Mouse (Mus musculus): Measurements from ENCODE around the gene Auh.

The Auh gene

GRCm38 (mm10) chr13:52875541-52876325 lies 53.7 kb downstream of the Auh start:
- no peak for DNase-seq

GRCm38 (mm10) chr13:52875089-52875488 lies 54.4 kb downstream of the Auh start:
- no peak for DNase-seq

- DNase-seq = no peak
Observed at GRCm38 (mm10) chr13:52874338-52874737, 55.1 kb downstream of the Auh start.

DNA sequence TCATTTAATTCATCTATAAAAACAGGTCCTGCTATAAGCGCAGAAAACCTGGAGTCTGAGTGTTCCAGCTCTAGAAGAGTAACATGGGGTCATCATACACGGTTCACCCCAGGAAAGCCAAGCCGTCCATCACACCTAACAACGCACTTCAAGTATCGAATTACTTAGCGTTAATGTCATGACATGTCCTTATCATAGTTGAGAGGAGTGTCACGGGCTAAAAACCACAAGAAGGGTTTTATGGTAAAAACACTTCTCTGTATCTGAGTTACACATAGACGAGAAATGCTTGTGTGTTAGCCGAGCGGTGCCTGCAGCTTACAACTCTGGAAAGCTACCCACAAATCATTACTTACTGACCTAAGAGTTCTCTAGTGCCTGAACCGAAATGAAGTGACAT lies 55.6 kb downstream of the Auh start:
- no peak for DNase-seq

- no peak for DNase-seq
Observed at GRCm38 (mm10) chr13:52866005-52866792, 63.3 kb downstream of the Auh start.

- DNase-seq = no peak
Observed at GRCm38 (mm10) chr13:52863436-52863835, 66.0 kb downstream of the Auh start.

GRCm38 (mm10) chr13:52860006-52860685 lies 69.3 kb downstream of the Auh start:
- no peak for DNase-seq

DNA sequence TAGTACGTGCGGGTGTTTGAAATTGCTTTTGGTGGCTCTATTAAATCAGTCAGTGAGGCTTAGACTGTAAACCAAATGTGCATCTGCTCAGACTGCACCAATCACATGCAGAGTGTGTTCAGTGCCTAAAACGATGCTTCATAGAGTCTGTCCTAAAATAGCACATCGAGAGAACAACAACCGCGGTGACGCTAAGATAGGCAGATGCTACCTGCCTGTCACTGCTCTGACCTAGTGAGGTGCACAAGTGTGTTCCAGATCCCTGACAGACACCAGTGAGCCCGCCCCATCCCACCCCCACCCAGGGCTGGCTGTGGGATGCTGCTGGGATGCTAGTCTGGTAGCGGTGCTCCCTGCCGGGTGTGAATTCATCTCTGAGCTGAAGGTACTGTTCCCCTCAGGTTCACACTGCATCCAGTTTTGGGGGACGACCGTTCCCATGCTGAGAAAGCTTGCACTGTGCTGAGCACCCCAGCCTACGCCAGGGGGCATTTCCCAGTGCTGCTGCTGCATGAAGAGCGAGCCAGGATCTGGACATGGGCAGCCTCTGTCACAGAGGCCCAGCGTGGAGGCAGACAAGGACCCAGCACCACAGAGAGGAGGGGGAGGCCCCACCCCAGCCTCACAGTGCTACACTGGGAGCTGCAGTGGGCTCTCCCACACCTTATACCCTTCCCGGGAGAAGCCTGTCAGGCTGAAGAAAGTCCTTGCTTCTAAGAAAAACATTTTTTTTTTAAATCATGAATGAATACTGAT lies 70.2 kb downstream of the Auh start:
- DNase-seq = no peak

GRCm38 (mm10) chr13:52858373-52858772 lies 71.1 kb downstream of the Auh start:
- no peak for DNase-seq

- no peak for DNase-seq
Observed at GRCm38 (mm10) chr13:52857781-52858180, 71.7 kb downstream of the Auh start.

DNA sequence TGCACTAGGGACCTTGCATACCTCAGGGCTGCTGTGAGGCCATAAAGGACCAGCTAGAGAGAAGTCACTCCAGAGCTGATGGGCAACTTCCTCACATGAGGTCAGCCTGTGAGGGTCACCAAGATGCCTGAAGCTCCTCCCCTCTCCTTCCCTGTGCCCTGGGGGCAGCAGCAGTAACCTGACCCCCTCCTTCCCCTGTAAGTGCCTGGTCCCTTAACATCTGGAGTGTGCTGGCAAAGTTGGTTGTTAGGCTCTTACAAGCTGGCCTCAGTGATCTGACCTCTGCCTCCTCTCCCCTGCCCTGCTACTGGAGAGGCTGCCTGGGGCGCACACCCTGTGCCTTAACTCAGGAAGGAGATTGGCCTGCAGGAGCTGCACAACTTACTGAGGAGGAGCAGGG lies 75.9 kb downstream of the Auh start:
- no peak for DNase-seq

DNA sequence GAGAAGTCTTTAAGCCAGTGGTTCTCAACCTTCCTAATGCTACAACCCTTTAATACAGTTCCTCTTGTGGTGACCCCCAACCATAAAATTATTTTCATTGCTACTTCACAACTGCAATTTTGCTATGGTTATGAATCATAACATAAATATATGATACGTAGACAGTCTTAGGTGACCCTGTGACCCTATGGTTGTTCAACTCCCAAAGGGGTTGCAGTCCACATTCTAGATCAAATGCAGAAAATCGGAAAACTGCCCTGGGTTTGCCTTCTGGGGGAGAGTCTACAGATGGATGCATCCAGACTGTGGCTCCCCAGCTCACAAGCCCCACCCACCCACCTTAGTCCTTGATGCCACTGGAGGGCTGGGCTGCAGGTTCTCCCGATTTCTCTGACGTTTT lies 77.6 kb downstream of the Auh start:
- DNase-seq = no peak

- no peak for DNase-seq
Observed at GRCm38 (mm10) chr13:52850024-52850723, 79.3 kb downstream of the Auh start.

GRCm38 (mm10) chr13:52849394-52849801 lies 80.1 kb downstream of the Auh start:
- DNase-seq = no peak

- no peak for DNase-seq
Observed at GRCm38 (mm10) chr13:52847481-52847880, 82.0 kb downstream of the Auh start.

- no peak for DNase-seq
Observed at GRCm38 (mm10) chr13:52847071-52847470, 82.4 kb downstream of the Auh start.

- DNase-seq = no peak
Observed at GRCm38 (mm10) chr13:52845618-52846017, 83.9 kb downstream of the Auh start.

- DNase-seq = no peak
Observed at GRCm38 (mm10) chr13:52843536-52844178, 85.8 kb downstream of the Auh start.

DNA sequence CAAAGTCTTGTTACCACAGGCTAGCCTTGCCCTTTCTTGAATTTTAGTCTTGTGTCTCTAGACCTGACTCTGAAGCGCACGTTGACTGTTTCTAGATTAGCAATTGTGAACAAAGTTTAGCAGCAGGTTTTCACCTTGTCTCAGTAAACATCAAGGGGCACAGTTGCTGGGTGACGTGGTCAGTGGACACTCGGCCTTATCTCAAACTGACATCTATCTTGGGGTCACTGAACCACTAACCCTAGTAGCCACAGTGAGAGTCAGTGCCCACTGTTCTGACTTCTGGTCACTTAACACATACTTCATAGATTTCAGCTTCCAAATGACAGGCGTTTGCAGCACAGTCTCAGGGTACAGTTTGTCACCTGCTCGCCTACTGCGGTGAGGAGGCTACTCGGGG lies 93.2 kb downstream of the Auh start:
- no peak for DNase-seq

- DNase-seq = no peak
Observed at GRCm38 (mm10) chr13:52834591-52834990, 94.9 kb downstream of the Auh start.

DNA sequence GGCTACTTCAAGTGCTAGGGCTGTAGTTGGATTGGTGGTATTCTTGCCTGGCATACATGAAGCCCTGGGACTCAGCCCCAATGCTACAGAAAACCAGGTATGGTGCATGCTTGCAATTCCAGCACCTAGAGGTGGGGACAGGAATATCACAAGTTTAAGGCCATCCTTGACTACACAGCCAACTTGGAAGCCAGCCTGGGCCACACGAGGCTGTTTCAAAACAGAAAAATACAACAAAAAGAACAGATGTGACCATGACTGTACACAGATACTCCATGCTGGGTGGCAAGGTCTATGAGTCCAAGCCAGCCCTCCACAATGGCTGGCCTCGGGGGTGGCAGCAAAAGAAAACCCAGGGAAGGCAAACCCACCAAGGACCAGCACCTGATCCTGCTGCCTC lies 95.7 kb downstream of the Auh start:
- no peak for DNase-seq

DNA sequence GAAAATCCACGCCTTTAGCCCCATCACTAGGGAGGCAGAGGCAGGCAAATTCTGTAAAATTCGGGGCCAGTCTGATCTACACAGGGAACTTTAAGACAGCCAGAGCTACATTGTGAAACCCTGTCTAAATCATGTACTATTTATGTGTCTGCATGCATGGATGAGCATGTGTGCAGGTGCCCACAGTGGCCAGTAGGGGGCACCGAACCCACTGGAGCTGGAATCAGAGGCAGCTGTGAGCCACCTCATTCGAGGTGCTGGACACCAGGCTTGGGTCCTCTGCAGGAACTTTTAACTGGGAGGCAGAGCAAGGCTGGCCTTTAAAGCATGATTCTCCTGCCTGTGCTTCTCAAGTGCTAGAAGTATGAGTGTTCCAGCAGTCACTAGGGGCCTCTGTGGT lies 96.3 kb downstream of the Auh start:
- peak; percentile 60 to 66 for DNase-seq

All from B cell, adult 2 months (primary cell).